Mouse (Mus musculus): ENCODE measurements at regions not wholly inside any gene's neighbourhood (a gene's known extent, or its start where the extent isn't known, plus 50 kb on each side); places are given as distances from the start of the nearest gene placed in this dataset.

DNA sequence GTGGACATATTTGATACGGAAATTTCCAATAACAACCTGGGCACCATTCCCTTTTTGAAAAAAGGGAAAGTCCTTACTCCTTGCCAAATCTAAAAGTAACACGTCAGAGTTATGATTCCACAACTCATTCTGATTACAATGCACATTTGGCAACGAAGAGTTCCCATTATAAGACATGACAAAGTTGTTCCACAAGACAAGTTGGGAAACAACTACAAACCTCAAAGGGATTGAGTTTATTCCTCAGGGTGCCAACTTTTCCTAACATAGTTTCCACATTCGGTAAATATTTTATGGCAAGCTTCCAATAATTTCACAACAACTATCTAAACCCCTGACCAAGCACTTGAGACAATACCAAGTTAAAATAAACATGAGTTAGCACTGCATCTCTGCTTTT lies 150.1 kb upstream of the Diaph2 start:
- TF ChIP-seq CTCF (IDR thresholded peaks at IDR 0.05; ENCODE audit: low read depth, low read length) (no peak), GATA1 (IDR thresholded peaks at IDR 0.05; ENCODE audit: borderline replicate concordance, low read length) (no peak), POLR2AphosphoS5 (IDR thresholded peaks at IDR 0.05; ENCODE audit: insufficient replicate concordance, low read depth, low read length) (no peak), GATA2 (IDR thresholded peaks at IDR 0.05; ENCODE audit: borderline replicate concordance, low read depth, low read length) (no peak)

All from G1E (cell line).